Mouse (Mus musculus): ENCODE data around the gene Itgb1bp1.

Gene Itgb1bp1

GRCm38 (mm10) chr12:21244375-21244960 is 41.6 kb downstream of the Itgb1bp1 start:
- no peak for DNase-seq (ENCODE audit: low spot score in 2 of 2)

- no peak for DNase-seq (ENCODE audit: low spot score in 2 of 2)
Observed at GRCm38 (mm10) chr12:21241965-21242364, 44.1 kb downstream of the Itgb1bp1 start.

- no peak for DNase-seq (ENCODE audit: low spot score in 2 of 2)
Observed at GRCm38 (mm10) chr12:21234560-21234959, 51.5 kb downstream of the Itgb1bp1 start.

DNA sequence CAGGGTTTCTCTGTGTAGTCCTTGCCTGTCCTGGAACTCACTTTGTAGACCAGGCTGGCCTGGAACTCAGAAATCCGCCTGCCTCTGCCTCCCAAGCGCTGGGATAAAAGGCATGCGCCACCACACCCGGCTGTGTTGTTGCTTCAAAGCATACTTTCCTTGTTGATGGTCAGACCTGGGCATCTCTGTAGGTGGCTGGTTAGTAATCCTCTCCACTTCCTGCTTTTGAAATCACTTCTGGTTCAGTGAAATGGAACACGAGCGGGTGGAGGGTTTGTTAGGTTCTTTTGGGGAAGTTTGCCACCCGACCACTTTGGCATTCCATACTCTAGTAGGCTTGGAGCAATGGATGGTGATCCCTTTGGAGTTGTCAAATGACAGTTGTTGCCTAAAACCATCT is 52.4 kb downstream of the Itgb1bp1 start:
- DNase-seq (ENCODE audit: low spot score in 2 of 2): no peak

DNA sequence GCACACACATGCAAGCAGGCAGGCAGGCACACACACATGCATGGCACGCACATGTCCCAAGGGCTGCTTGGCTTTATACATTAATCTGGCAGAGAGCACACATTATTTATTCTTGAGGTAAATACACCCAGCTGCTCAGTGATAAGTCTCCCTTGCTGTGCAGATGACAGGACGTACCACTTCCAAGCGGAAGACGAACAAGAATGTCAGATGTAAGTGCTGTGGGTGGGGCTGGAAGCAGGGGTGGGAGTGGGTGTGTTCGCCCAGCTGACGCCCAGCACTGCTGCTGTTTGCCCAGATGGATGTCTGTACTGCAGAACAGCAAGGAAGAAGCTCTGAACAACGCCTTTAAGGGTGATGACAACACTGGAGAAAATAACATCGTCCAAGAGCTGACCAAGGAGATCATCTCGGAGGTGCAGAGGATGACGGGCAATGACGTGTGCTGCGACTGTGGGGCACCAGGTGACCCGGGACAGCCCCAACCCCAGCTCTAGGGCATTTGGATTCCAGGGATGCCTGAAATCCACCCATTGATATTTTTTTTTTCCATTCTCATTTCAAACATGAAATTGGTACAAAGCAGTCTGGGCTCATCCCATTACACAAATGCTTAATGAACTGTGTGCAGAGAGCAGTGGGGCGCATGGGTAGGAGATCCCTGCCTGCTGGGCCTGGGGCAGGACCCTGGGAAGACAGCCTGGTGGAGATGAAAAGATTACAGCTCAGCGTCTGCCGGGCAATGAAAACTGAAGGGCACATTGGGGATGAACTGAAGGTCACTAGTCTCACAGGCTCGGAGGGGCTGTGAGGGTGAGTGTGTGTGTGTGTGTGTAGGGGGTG is 56.8 kb downstream of the Itgb1bp1 start:
- DNase-seq (ENCODE audit: low spot score in 2 of 2): no peak

DNA sequence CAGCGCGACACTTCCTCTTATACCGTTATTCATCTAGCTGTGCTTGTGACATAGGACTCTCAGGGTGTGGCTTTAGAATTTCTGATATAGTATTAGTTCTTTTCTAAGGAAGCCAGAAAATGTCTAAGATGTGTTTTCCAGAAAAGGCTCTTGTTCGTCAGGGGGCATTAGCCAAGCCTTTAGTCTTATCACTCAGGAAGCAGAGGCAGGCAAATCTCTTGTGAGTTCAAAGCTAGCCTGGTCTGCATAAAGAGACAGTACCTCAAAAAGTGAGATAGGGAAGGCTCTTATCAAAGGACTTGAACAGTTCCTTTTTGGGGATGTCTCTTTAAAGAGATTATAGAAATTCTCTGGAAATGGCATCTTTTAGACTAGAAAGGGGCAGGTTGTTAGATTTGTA is 57.4 kb downstream of the Itgb1bp1 start:
- DNase-seq (ENCODE audit: low spot score in 2 of 2): no peak

DNA sequence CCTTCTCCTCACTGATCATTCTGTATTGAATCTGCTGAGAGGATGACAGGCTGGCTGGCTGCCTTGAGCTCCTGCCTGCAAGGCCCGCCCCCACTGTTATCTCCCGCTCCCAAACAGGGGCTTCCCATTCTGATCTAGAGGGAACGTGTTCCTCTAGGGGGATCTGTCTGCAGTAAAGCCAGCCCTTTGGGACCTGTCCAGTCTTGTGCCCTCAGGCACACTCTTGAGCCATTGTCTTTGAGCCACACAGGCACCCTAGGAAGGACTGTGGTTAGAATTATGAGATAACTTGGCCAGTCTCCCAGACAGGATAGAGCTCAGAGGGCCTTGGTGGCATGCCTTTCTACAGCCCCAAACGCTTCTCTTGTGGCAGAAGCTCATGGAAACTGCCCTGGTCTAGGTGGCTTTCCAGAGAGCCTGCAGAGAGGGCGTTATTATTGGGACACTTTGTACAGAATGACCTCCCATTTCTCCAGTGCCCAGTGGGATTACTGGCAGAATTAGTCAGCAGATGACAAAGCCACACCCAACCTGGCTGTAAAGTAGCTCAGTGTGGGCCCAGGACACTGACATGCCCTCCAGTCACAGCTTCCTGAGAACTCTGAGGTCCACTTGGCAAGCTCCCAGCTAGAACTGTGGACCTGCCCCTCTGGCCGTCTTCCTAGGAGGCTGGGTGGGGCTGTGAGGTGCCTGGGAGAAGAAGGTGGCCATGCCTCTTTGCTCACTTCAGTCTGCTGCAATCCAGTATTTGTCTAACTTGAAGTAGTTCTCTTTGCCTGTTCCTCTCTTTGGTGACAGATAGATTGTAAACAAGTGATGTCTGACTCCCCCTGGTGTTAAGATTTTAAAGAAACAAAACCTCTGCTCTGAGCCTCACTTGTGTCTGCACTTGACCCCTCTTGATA is 58.8 kb downstream of the Itgb1bp1 start:
- peak; percentile 60 to 78 for DNase-seq (ENCODE audit: low spot score in 2 of 2)

- DNase-seq (ENCODE audit: low spot score in 2 of 2): no peak
Observed at GRCm38 (mm10) chr12:21226316-21226715, 59.8 kb downstream of the Itgb1bp1 start.

- no peak for DNase-seq (ENCODE audit: low spot score in 2 of 2)
Observed at GRCm38 (mm10) chr12:21225358-21225757, 60.7 kb downstream of the Itgb1bp1 start.

DNA sequence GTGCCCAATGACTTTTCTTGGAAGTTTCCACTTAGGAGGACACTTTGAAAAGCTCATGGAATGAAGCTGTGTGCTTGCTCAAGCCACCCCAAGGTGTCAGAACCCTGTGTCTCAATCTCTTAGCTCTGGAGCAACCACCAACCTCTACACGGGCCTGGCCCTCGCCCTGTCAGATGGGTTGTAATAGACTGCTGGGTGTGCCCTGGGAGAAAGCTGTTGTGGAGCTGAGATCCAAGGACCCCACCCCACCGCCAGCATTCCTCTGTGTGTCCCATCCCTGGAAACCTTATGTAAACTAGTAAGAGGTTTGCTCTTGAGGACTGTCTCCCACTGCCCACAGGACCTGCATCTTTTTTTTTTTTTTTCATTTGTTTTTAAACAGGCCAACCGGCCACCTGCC is 62.2 kb downstream of the Itgb1bp1 start:
- DNase-seq (ENCODE audit: low spot score in 2 of 2): no peak

DNA sequence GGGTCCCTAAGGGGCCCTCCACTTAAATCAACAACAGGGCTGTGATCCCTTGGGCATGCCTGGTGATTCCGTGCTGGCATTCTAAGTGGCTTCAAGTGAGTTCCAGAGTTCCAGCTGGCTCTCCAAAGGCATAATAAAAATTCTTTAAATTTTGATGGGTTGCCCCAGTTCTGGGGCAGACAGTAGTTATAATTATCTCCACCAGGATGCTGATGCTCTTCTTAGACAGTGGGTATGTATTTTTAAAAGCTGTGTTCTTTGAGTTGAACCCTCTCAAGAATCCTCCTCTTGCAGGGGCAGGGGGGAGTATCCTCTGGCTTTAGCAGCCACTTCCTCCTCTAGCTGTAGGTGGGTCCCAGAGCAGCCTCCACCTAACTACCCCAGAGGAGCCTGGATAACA is 65.5 kb downstream of the Itgb1bp1 start:
- DNase-seq (ENCODE audit: low spot score in 2 of 2): no peak

- DNase-seq (ENCODE audit: low spot score in 2 of 2): no peak
Observed at GRCm38 (mm10) chr12:21217776-21218444, 68.2 kb downstream of the Itgb1bp1 start.

- DNase-seq (ENCODE audit: low spot score in 2 of 2): no peak
Observed at GRCm38 (mm10) chr12:21214551-21215165, 71.4 kb downstream of the Itgb1bp1 start.

- no peak for DNase-seq (ENCODE audit: low spot score in 2 of 2)
Observed at GRCm38 (mm10) chr12:21212876-21213275, 73.2 kb downstream of the Itgb1bp1 start.

- peak in 1 of 2 experiments; percentile 44 for DNase-seq (ENCODE audit: low spot score in 2 of 2)
Observed at GRCm38 (mm10) chr12:21209273-21209672, 76.8 kb downstream of the Itgb1bp1 start.

DNA sequence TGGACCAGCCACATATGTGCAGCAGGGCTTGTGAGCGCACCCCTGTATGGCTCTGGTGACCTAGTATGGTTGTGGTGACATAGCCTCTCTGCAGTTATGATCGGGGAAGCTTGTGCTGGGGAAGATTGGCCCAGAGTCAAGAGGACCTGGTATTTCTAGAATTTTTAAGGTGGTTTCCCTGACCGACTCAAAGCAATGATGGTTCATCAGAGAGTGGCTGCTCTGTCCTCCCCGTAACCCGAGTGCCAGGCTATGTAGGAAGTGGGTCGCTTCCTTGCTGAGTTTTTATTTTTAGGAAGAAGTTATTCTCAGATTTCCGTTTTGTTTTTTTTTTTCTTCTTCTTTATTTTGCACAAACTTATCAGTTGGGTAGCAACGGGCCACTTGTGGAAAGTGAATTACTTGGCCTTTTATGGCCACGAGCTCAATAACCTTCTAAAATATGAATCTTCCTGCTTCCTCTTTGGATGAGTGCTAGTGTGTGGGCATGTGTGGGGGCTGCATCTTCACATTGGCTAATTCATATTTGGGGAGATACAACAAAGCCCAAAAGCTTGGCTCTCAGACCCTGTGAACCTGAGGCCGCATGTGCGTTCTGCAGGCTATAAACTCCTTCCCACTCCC is 77.8 kb downstream of the Itgb1bp1 start:
- DNase-seq (ENCODE audit: low spot score in 2 of 2): no peak

GRCm38 (mm10) chr12:21207422-21207821 is 78.7 kb downstream of the Itgb1bp1 start:
- no peak for DNase-seq (ENCODE audit: low spot score in 2 of 2)

- DNase-seq (ENCODE audit: low spot score in 2 of 2): no peak
Observed at GRCm38 (mm10) chr12:21205799-21206198, 80.3 kb downstream of the Itgb1bp1 start.

GRCm38 (mm10) chr12:21204701-21205312 is 81.3 kb downstream of the Itgb1bp1 start:
- DNase-seq (ENCODE audit: low spot score in 2 of 2): peak in 1 of 2 experiments; percentile 16

Data from urinary bladder, adult 18-20 months (tissue).